Mouse (Mus musculus): ENCODE results near the gene Btnl9. TPM values are rescaled to one million over a fixed set of nuclear protein-coding genes. Genes with fewer than 3 reads are reported as not detected.
A peak's percentile ranks its signal among the peaks of the same experiment; 100 is the strongest.
"Not testable (repeated sequence)": the region's sequence is repeated elsewhere in the genome, so short reads cannot be mapped to it uniquely, and the experiment has no call there.

Gene Btnl9
- total RNA-seq, 2 experiments from 2014 or later = 0.07 TPM; not detected in 1

GRCm38 (mm10) chr11:49187701-49188100 lies 742 bp upstream of the Btnl9 start:
- intact Hi-C loops (cut with DNase I) = no loop called here
- no peak for DNase-seq (ENCODE audit: low spot score in 2 of 2)

GRCm38 (mm10) chr11:49186452-49186851 lies 507 bp downstream of the Btnl9 start:
- no peak for DNase-seq (ENCODE audit: low spot score in 2 of 2)
- intact Hi-C loops (cut with DNase I) = no loop called here

GRCm38 (mm10) chr11:49183172-49183571 lies 3.8 kb downstream of the Btnl9 start:
- no peak for DNase-seq (ENCODE audit: low spot score in 2 of 2)
- intact Hi-C loops (cut with DNase I) = no loop called here

- not testable (repeated sequence) for DNase-seq (ENCODE audit: low spot score in 2 of 2)
- intact Hi-C loops (cut with DNase I) = loop anchor here (10.0 kb wide), 1 partner anchor 349 kb away; the partner anchor contains the start of gene Olfr1382
Measured at GRCm38 (mm10) chr11:49176047-49176779, 10.7 kb downstream of the Btnl9 start.

- no peak for DNase-seq (ENCODE audit: low spot score in 2 of 2)
- intact Hi-C loops (cut with DNase I) = loop anchor here (10.0 kb wide), 1 partner anchor 349 kb away; the partner anchor contains the start of gene Olfr1382
Measured at GRCm38 (mm10) chr11:49175345-49175744, 11.6 kb downstream of the Btnl9 start.

- intact Hi-C loops (cut with DNase I) = loop anchor here (10.0 kb wide), 1 partner anchor 354 kb away; the partner anchor contains the start of gene Olfr1382
- no peak for DNase-seq (ENCODE audit: low spot score in 2 of 2)
Measured at GRCm38 (mm10) chr11:49170576-49170975, 16.4 kb downstream of the Btnl9 start.

- intact Hi-C loops (cut with DNase I) = no loop called here
- DNase-seq (ENCODE audit: low spot score in 2 of 2) = peak; percentile 22 to 27
Measured at GRCm38 (mm10) chr11:49168839-49169611, 17.9 kb downstream of the Btnl9 start.

GRCm38 (mm10) chr11:49156821-49157814 lies 29.8 kb downstream of the Btnl9 start:
- no peak for DNase-seq (ENCODE audit: low spot score in 2 of 2)
- intact Hi-C loops (cut with DNase I) = no loop called here

GRCm38 (mm10) chr11:49154077-49154476 lies 32.9 kb downstream of the Btnl9 start, which contains the start of gene Olfr1394:
Olfr1394 (plus strand) TSS chr11:49154377.
- intact Hi-C loops (cut with DNase I) = no loop called here

GRCm38 (mm10) chr11:49141974-49142373 lies 45.0 kb downstream of the Btnl9 start, which contains the start of gene Olfr1395:
Olfr1395 (plus strand) TSS chr11:49142274.
- intact Hi-C loops (cut with DNase I) = no loop called here

More at GRCm38 (mm10) chr11:49154077-49154476, 32.9 kb downstream of the Btnl9 start, which contains the start of gene Olfr1394:
- no peak for DNase-seq (ENCODE audit: low spot score in 2 of 2)

GRCm38 (mm10) chr11:49124169-49124568 lies 62.8 kb downstream of the Btnl9 start:
- intact Hi-C loops (cut with DNase I) = no loop called here
- peak in 1 of 2 experiments; percentile 28 for DNase-seq (ENCODE audit: low spot score in 2 of 2)

More at GRCm38 (mm10) chr11:49141974-49142373, 45.0 kb downstream of the Btnl9 start, which contains the start of gene Olfr1395:
- no peak for DNase-seq (ENCODE audit: low spot score in 2 of 2)

GRCm38 (mm10) chr11:49119635-49120034 lies 67.3 kb downstream of the Btnl9 start:
- no peak for DNase-seq (ENCODE audit: low spot score in 2 of 2)
- intact Hi-C loops (cut with DNase I) = no loop called here

Other genes starting within 250 kb of the Btnl9 start
- gene Psme2b, start 241.0 kb downstream of the Btnl9 start, total RNA-seq (2021) = under 1 TPM; 0.48 to 0.69 TPM
- gene Olfr56, start 208.3 kb downstream of the Btnl9 start, total RNA-seq (2021) = not detected
- under 1 TPM; 0.73 to 0.82 TPM for gene 9930111J21Rik1, start 207.8 kb downstream of the Btnl9 start, total RNA-seq (2021)
- under 1 TPM; 0.09 to 0.11 TPM for gene Gm12185, start 194.9 kb downstream of the Btnl9 start, total RNA-seq (2021)
- under 1 TPM in 1 of 2 experiments, not detected in 1; 0.50 TPM for gene Tgtp1, start 193.0 kb downstream of the Btnl9 start, total RNA-seq (2021)
- gene 9930111J21Rik2, start 135.9 kb downstream of the Btnl9 start, total RNA-seq (2021) = 1 to 10 TPM in 1 of 2 experiments, under 1 TPM in 1; 0.89 to 1.4 TPM
- under 1 TPM in 1 of 2 experiments, not detected in 1; 0.21 TPM for gene Tgtp2, start 123.0 kb downstream of the Btnl9 start, total RNA-seq (2021)
- gene Ifi47, start 110.6 kb downstream of the Btnl9 start, total RNA-seq (2021) = under 1 TPM; 0.34 to 0.78 TPM
- gene Olfr1396, start 72.3 kb downstream of the Btnl9 start, total RNA-seq (2021) = not detected
- gene Olfr1395, start 44.9 kb downstream of the Btnl9 start, total RNA-seq (2021) = not detected
- not detected for gene Olfr1394, start 32.8 kb downstream of the Btnl9 start, total RNA-seq (2021)
- gene Zfp62, start 16.1 kb upstream of the Btnl9 start, total RNA-seq (2021) = 10 to 100 TPM; 51.8 to 58.5 TPM
- gene Mgat1, start 57.0 kb upstream of the Btnl9 start, total RNA-seq (2021) = 10 to 100 TPM; 69.0 to 79.2 TPM
- under 1 TPM; 0.23 to 0.34 TPM for gene Olfr1393, start 91.1 kb upstream of the Btnl9 start, total RNA-seq (2021)
- under 1 TPM in 1 of 2 experiments, not detected in 1; 0.14 TPM for gene Olfr1392, start 98.1 kb upstream of the Btnl9 start, total RNA-seq (2021)
- not detected for gene Olfr10, start 117.6 kb upstream of the Btnl9 start, total RNA-seq (2021)
- not detected for gene Olfr1391, start 135.6 kb upstream of the Btnl9 start, total RNA-seq (2021)
- not detected for gene Olfr1390, start 148.0 kb upstream of the Btnl9 start, total RNA-seq (2021)
- gene Olfr1389, start 235.9 kb upstream of the Btnl9 start, total RNA-seq (2021) = not detected
- under 1 TPM; 0.18 to 0.34 TPM for gene Olfr1388, start 249.5 kb upstream of the Btnl9 start, total RNA-seq (2021)